Mouse (Mus musculus) hindbrain, embryonic 16.5 days (tissue): ENCODE measurements around the gene Tenm2. TPM values are rescaled to one million over a fixed set of nuclear protein-coding genes. Genes with fewer than 3 reads are reported as not detected.

Source experiments
- ATAC-seq: fragments of 200-750 bp; cut with Nextera tagmentation; 2 replicates; pipeline ENCODE4 v1.8.0; 2017; ENCODE audit warnings: moderate TSS enrichment, moderate library complexity
- H3K27ac ChIP-seq: fragments of 300-500 bp; sonication (generic); 2 replicates; pipeline ENCODE4 v1.5.1; 2014; ENCODE audit warnings: low read depth, mild to moderate bottlenecking, control low read depth, low read length, moderate library complexity
- H3K27me3 ChIP-seq: fragments of 300-500 bp; sonication (generic); replicated peaks from 2 replicates; pipeline ENCODE4 v1.6.1; 2014; ENCODE audit warnings: low read length; ENCODE audit not compliant: control insufficient read depth, insufficient read depth
- H3K36me3 ChIP-seq: fragments of 300-500 bp; sonication (generic); 2 replicates; pipeline ENCODE4 v1.6.1; 2014; ENCODE audit warnings: mild to moderate bottlenecking, low read length, moderate library complexity, mixed read lengths; ENCODE audit not compliant: control insufficient read depth, insufficient read depth
- H3K4me1 ChIP-seq: fragments of 300-500 bp; sonication (generic); 2 replicates; pipeline ENCODE4 v1.6.1; 2014; ENCODE audit warnings: low read depth, low read length; ENCODE audit not compliant: control insufficient read depth, insufficient read depth
- H3K4me2 ChIP-seq: fragments of 300-500 bp; sonication (generic); 2 replicates; pipeline ENCODE4 v1.6.1; 2014; ENCODE audit warnings: mild to moderate bottlenecking, low read length, control low read depth, moderate library complexity
- H3K4me3 ChIP-seq: fragments of 300-500 bp; sonication (generic); 2 replicates; pipeline ENCODE4 v1.5.1; 2014; ENCODE audit warnings: mild to moderate bottlenecking, low read length, control low read depth, moderate library complexity
- H3K9ac ChIP-seq: fragments of 300-500 bp; sonication (generic); 2 replicates; pipeline ENCODE4 v1.6.1; 2014; ENCODE audit warnings: low read depth, mild to moderate bottlenecking, control low read depth, low read length, moderate library complexity
- H3K9me3 ChIP-seq: fragments of 300-500 bp; sonication (generic); 2 replicates; pipeline ENCODE4 v1.6.1; 2014; ENCODE audit warnings: mild to moderate bottlenecking, low read length, moderate library complexity; ENCODE audit not compliant: control insufficient read depth
- WGBS: fragments of 180-500 bp; shearing (Covaris S2); extraction: QIAGEN DNeasy Blood & Tissue Kit; methylation state at CpG from one replicate; pipeline ENCODE4 v1.1.7; 2014; 5-methylcytosine and 5-hydroxymethylcytosine counted together
- polyA plus RNA-seq: library from polyadenylated mRNA; unstranded; fragments of >200 nt; fragmentation: Nextera tagmentation; extraction: Ambion mirVana; gene quantifications from 2 replicates; pipeline ENCODE4 v1.2.1, GENCODE M21; 2015

Gene Tenm2
- polyA plus RNA-seq, 1 experiment from 2014 or later: 33.2 TPM

- peak; percentile 76 for ATAC-seq
- peak overlapping the region; percentile 55; the same call in 1 of the 2 replicates for H3K9ac ChIP-seq
- H3K27me3 ChIP-seq: no peaks in the 10 kb centered on the region
- H3K4me3 ChIP-seq: peak overlapping the region; percentile 33
- H3K36me3 ChIP-seq: no peaks in the 10 kb centered on the region; the same call in 1 of the 2 replicates
- H3K27ac ChIP-seq: 0 out of 2 replicates have a peak overlapping the region, but pooled peaks have one; percentile 33
- peaks cover 4% of the 10 kb centered on the region for H3K4me1 ChIP-seq
- peak overlapping the region; percentile 53 for H3K4me2 ChIP-seq
- WGBS: 2% methylated on average over 13 of the region's 13 CpGs
- no peaks in the 10 kb centered on the region for H3K9me3 ChIP-seq
Measured at GRCm38 (mm10) chr11:36045681-36046276, 1190.0 kb downstream of the Tenm2 start.

- H3K4me1 ChIP-seq: peaks cover 12% of the 10 kb centered on the region
- ATAC-seq: no peak
- H3K9me3 ChIP-seq: no peaks in the 10 kb centered on the region
- WGBS: 84% methylated on average over 13 of the region's 13 CpGs
- H3K9ac ChIP-seq: no peak overlapping the region
- H3K36me3 ChIP-seq: peaks cover 3% of the 10 kb centered on the region; the same call in 1 of the 2 replicates
- no peak overlapping the region for H3K4me2 ChIP-seq
- no peak overlapping the region for H3K4me3 ChIP-seq
- no peak overlapping the region for H3K27ac ChIP-seq
- H3K27me3 ChIP-seq: no peaks in the 10 kb centered on the region
Measured at GRCm38 (mm10) chr11:36041411-36041810, 1194.4 kb downstream of the Tenm2 start.

GRCm38 (mm10) chr11:36040508-36041233, 1195.1 kb downstream of the Tenm2 start:
- no peak for ATAC-seq

GRCm38 (mm10) chr11:36039825-36040224, 1195.9 kb downstream of the Tenm2 start:
- Histone ChIP-seq H3K9me3 (no peaks in the 10 kb centered on the region), H3K9ac (no peak overlapping the region), H3K4me3 (no peak overlapping the region), H3K27ac (no peak overlapping the region), H3K4me2 (no peak overlapping the region), H3K36me3 (peaks cover 3% of the 10 kb centered on the region; the same call in 1 of the 2 replicates), H3K27me3 (no peaks in the 10 kb centered on the region), H3K4me1 (peaks cover 11% of the 10 kb centered on the region)
- ATAC-seq: no peak
- 55% methylated on average over 10 of the region's 10 CpGs for WGBS

More at GRCm38 (mm10) chr11:36040508-36041233, 1195.1 kb downstream of the Tenm2 start:
- H3K36me3 ChIP-seq: peaks cover 3% of the 10 kb centered on the region; the same call in 1 of the 2 replicates
- no peaks in the 10 kb centered on the region for H3K9me3 ChIP-seq
- WGBS: 47% methylated on average over 10 of the region's 10 CpGs
- H3K4me2 ChIP-seq: no peak overlapping the region
- H3K27me3 ChIP-seq: no peaks in the 10 kb centered on the region
- peaks cover 11% of the 10 kb centered on the region for H3K4me1 ChIP-seq
- H3K27ac ChIP-seq: no peak overlapping the region
- no peak overlapping the region for H3K4me3 ChIP-seq
- no peak overlapping the region for H3K9ac ChIP-seq

- Histone ChIP-seq H3K27me3 (no peaks in the 10 kb centered on the region), H3K9me3 (no peaks in the 10 kb centered on the region), H3K9ac (no peak overlapping the region), H3K4me2 (no peak overlapping the region), H3K4me3 (no peak overlapping the region), H3K4me1 (peaks cover 11% of the 10 kb centered on the region), H3K36me3 (peaks cover 3% of the 10 kb centered on the region; the same call in 1 of the 2 replicates), H3K27ac (no peak overlapping the region)
- no peak for ATAC-seq
- WGBS: 64% methylated on average over 3 of the region's 3 CpGs
Measured at GRCm38 (mm10) chr11:36038386-36038785, 1197.4 kb downstream of the Tenm2 start.

- 67% methylated on average over 4 of the region's 4 CpGs for WGBS
- Histone ChIP-seq H3K9me3 (no peaks in the 10 kb centered on the region), H3K36me3 (peaks cover 3% of the 10 kb centered on the region; the same call in 1 of the 2 replicates), H3K4me3 (no peak overlapping the region), H3K4me2 (no peak overlapping the region), H3K9ac (no peak overlapping the region), H3K27me3 (no peaks in the 10 kb centered on the region), H3K4me1 (peaks cover 11% of the 10 kb centered on the region), H3K27ac (no peak overlapping the region)
- ATAC-seq: no peak
Measured at GRCm38 (mm10) chr11:36037311-36037710, 1198.5 kb downstream of the Tenm2 start.

GRCm38 (mm10) chr11:36036061-36036695, 1199.6 kb downstream of the Tenm2 start:
- WGBS: 28% methylated on average over 7 of the region's 7 CpGs
- peaks cover 3% of the 10 kb centered on the region; the same call in 1 of the 2 replicates for H3K36me3 ChIP-seq
- H3K9ac ChIP-seq: no peak overlapping the region
- peak overlapping the region; percentile 58; the same call in 1 of the 2 replicates for H3K27ac ChIP-seq
- H3K4me2 ChIP-seq: no peak overlapping the region
- peak; percentile 91 for ATAC-seq
- H3K9me3 ChIP-seq: no peaks in the 10 kb centered on the region
- H3K4me1 ChIP-seq: peaks cover 11% of the 10 kb centered on the region
- H3K27me3 ChIP-seq: no peaks in the 10 kb centered on the region
- H3K4me3 ChIP-seq: no peak overlapping the region

GRCm38 (mm10) chr11:36031751-36032150, 1204.0 kb downstream of the Tenm2 start:
- WGBS: 32% methylated on average over 9 of the region's 9 CpGs
- H3K9ac ChIP-seq: no peak overlapping the region
- H3K36me3 ChIP-seq: no peaks in the 10 kb centered on the region
- H3K4me1 ChIP-seq: peaks cover 7% of the 10 kb centered on the region
- H3K27ac ChIP-seq: no peak overlapping the region
- no peaks in the 10 kb centered on the region for H3K27me3 ChIP-seq
- H3K4me2 ChIP-seq: no peak overlapping the region
- H3K9me3 ChIP-seq: no peaks in the 10 kb centered on the region
- no peak overlapping the region for H3K4me3 ChIP-seq
- ATAC-seq: no peak

GRCm38 (mm10) chr11:36020009-36020408, 1215.8 kb downstream of the Tenm2 start:
- H3K27me3 ChIP-seq: no peaks in the 10 kb centered on the region
- H3K4me3 ChIP-seq: no peak overlapping the region
- 69% methylated on average over 3 of the region's 3 CpGs for WGBS
- H3K9me3 ChIP-seq: peaks cover 9% of the 10 kb centered on the region
- no peaks in the 10 kb centered on the region for H3K4me1 ChIP-seq
- no peak for ATAC-seq
- H3K9ac ChIP-seq: no peak overlapping the region
- H3K36me3 ChIP-seq: peaks cover 18% of the 10 kb centered on the region
- H3K27ac ChIP-seq: no peak overlapping the region
- no peak overlapping the region for H3K4me2 ChIP-seq
